Comparison of ENCODE assay signal across 15 mouse cellular contexts in the genomic region with DNA sequence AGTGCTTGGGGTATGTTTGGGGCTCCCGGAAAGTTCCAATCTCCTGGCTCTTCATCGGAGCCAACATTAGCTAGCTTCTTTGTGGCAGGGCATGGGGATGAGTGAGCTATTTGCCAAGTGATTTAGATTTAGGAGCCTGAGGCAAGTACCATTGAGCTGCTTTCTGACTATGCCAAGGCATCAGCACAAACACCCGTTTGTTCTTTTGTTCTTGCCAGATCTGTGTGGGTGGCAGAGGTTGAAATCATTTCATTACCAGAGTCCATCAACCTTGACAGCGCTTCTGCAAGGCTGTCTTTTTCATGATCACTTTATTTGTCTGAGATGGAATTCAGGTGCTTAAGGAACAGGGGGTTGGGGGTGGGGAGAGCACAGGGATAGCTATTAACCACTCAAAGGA.
DNase-seq lines count a peak whose midpoint lies in the region; ATAC-seq lines count a peak whose summit lies in the region.
"Had no signal": no experiment of that assay in that cellular context is flagged by ENCODE, and none has a peak within 500 bp of the region (broad histone marks: within the 10 kb centered on the region; RNA-seq: fewer than 3 reads in every experiment).

No protein-coding gene starts in this region.

- H3K4me2 ChIP-seq in forebrain, embryonic 15.5 days (replicated peaks), result no peak overlapping the region
- H3K4me2 ChIP-seq in forebrain, embryonic 12.5 days, result no peak overlapping the region
- no peak overlapping the region for H3K4me2 ChIP-seq in kidney, embryonic 14.5 days (replicated peaks; ENCODE audit: low read depth, low read length)
- H3K4me2 ChIP-seq: embryonic facial prominence, embryonic 13.5 days; limb, embryonic 13.5 days had no signal

- peak; percentile 37 for DNase-seq in retina, postnatal 1 day
- no peak for DNase-seq in retina, embryonic 14.5 days (ENCODE audit: low spot score)
- peak; percentile 79 for DNase-seq in gonadal fat pad, adult 2 months (ENCODE audit: low read depth)
- DNase-seq in kidney, postnatal 14 days, result no peak
- DNase-seq: cerebellum, adult 8-10 months; heart, adult 18-20 months; kidney, postnatal 4 days; liver, postnatal 0 days had no signal

- H3K9me3 ChIP-seq in forebrain, embryonic 15.5 days, result no peaks in the 10 kb centered on the region
- H3K9me3 ChIP-seq in forebrain, embryonic 12.5 days, result no peaks in the 10 kb centered on the region
- no peaks in the 10 kb centered on the region for H3K9me3 ChIP-seq in kidney, embryonic 14.5 days (ENCODE audit: control insufficient read depth, low read length)
- H3K9me3 ChIP-seq: embryonic facial prominence, embryonic 13.5 days; limb, embryonic 13.5 days had no signal

- no peak overlapping the region for H3K27ac ChIP-seq in forebrain, embryonic 15.5 days (replicated peaks)
- H3K27ac ChIP-seq in forebrain, embryonic 12.5 days, result no peak overlapping the region
- no peak overlapping the region for H3K27ac ChIP-seq in kidney, embryonic 14.5 days (ENCODE audit: low read depth, low read length)
- H3K27ac ChIP-seq: embryonic facial prominence, embryonic 13.5 days; limb, embryonic 13.5 days; macrophage had no signal

- H3K27me3 ChIP-seq in forebrain, embryonic 15.5 days, result no peaks in the 10 kb centered on the region
- H3K27me3 ChIP-seq in forebrain, embryonic 12.5 days, result no peaks in the 10 kb centered on the region
- H3K27me3 ChIP-seq in kidney, embryonic 14.5 days (ENCODE audit: control insufficient read depth, insufficient read depth, low read length), result no peaks in the 10 kb centered on the region
- H3K27me3 ChIP-seq: embryonic facial prominence, embryonic 13.5 days; limb, embryonic 13.5 days had no signal

- H3K36me3 ChIP-seq in forebrain, embryonic 15.5 days, result no peaks in the 10 kb centered on the region
- no peaks in the 10 kb centered on the region for H3K36me3 ChIP-seq in forebrain, embryonic 12.5 days (replicated peaks)
- no peaks in the 10 kb centered on the region for H3K36me3 ChIP-seq in kidney, embryonic 14.5 days (ENCODE audit: control insufficient read depth, insufficient read depth, low read length)
- H3K36me3 ChIP-seq: embryonic facial prominence, embryonic 13.5 days; limb, embryonic 13.5 days had no signal

- no peak overlapping the region for H3K9ac ChIP-seq in forebrain, embryonic 15.5 days (replicated peaks)
- no peak overlapping the region for H3K9ac ChIP-seq in forebrain, embryonic 12.5 days
- H3K9ac ChIP-seq in kidney, embryonic 14.5 days (ENCODE audit: low read depth, low read length), result no peak overlapping the region
- H3K9ac ChIP-seq: embryonic facial prominence, embryonic 13.5 days; limb, embryonic 13.5 days; liver, postnatal 0 days had no signal

- H3K4me3 ChIP-seq in forebrain, embryonic 15.5 days, result no peak overlapping the region
- H3K4me3 ChIP-seq in forebrain, embryonic 12.5 days (replicated peaks), result no peak overlapping the region
- H3K4me3 ChIP-seq in kidney, embryonic 14.5 days (ENCODE audit: low read length), result no peak overlapping the region
- H3K4me3 ChIP-seq: embryonic facial prominence, embryonic 13.5 days; limb, embryonic 13.5 days had no signal

- WGBS in forebrain, embryonic 15.5 days, result 26% methylated on average over 4 of the region's 4 CpGs
- 45% methylated on average over 4 of the region's 4 CpGs for WGBS in forebrain, embryonic 12.5 days
- WGBS in kidney, embryonic 14.5 days, result 59% methylated on average over 4 of the region's 4 CpGs

- H3K4me1 ChIP-seq in forebrain, embryonic 15.5 days, result no peaks in the 10 kb centered on the region
- no peaks in the 10 kb centered on the region; the same call in 1 of the 2 replicates for H3K4me1 ChIP-seq in forebrain, embryonic 12.5 days
- H3K4me1 ChIP-seq in kidney, embryonic 14.5 days (ENCODE audit: control insufficient read depth, insufficient read depth, low read length), result no peaks in the 10 kb centered on the region
- H3K4me1 ChIP-seq: embryonic facial prominence, embryonic 13.5 days; limb, embryonic 13.5 days had no signal

- ATAC-seq in forebrain, embryonic 15.5 days (replicated peaks), result 0 out of 2 replicates have a peak, but pooled peaks have one; percentile 19
- ATAC-seq in forebrain, embryonic 12.5 days (ENCODE audit: low FRiP score), result no peak
- no peak for ATAC-seq in kidney, embryonic 14.5 days (ENCODE audit: low FRiP score, low TSS enrichment)
- ATAC-seq: intestine, embryonic 16.5 days; liver, postnatal 0 days had no signal

Comparison
In these comparisons a context has a peak if more than half of its experiments do, and no peak if none do; other contexts are left out.
1. DNase-seq: peak in retina, postnatal 1 day (single experiment) and gonadal fat pad, adult 2 months (single experiment); none in retina, embryonic 14.5 days (single experiment) and kidney, postnatal 14 days (single experiment).